Mouse (Mus musculus) midbrain, embryonic 16.5 days (tissue): ENCODE data around the gene Cdca8. TPM values are rescaled to one million over a fixed set of nuclear protein-coding genes. Genes with fewer than 3 reads are reported as not detected.

Experiments used
- ATAC-seq: fragments of 200-750 bp; cut with Nextera tagmentation; 2 replicates; pipeline ENCODE4 v1.8.0; 2017; ENCODE audit warnings: moderate TSS enrichment
- H3K27ac ChIP-seq: fragments of 300-500 bp; sonication (generic); 2 replicates; pipeline ENCODE4 v1.5.1; 2014; ENCODE audit warnings: mild to moderate bottlenecking, low read length, mixed read lengths
- H3K27me3 ChIP-seq: fragments of 300-500 bp; sonication (generic); 2 replicates; pipeline ENCODE4 v1.6.1; 2014; ENCODE audit warnings: low read depth, low read length, mixed read lengths; ENCODE audit not compliant: control insufficient read depth, insufficient read depth
- H3K36me3 ChIP-seq: fragments of 300-500 bp; sonication (generic); 2 replicates; pipeline ENCODE4 v1.6.1; 2014; ENCODE audit warnings: mild to moderate bottlenecking, low read length, moderate library complexity, mixed read lengths; ENCODE audit not compliant: control insufficient read depth, insufficient read depth
- H3K4me1 ChIP-seq: fragments of 300-500 bp; sonication (generic); 2 replicates; pipeline ENCODE4 v1.6.1; 2014; ENCODE audit warnings: mild to moderate bottlenecking, low read length, mixed read lengths; ENCODE audit not compliant: control insufficient read depth, insufficient read depth
- H3K4me2 ChIP-seq: fragments of 300-500 bp; sonication (generic); 2 replicates; pipeline ENCODE4 v1.6.1; 2014; ENCODE audit warnings: mild to moderate bottlenecking, low read length, mixed read lengths
- H3K4me3 ChIP-seq: fragments of 300-500 bp; sonication (generic); 2 replicates; pipeline ENCODE4 v1.5.1; 2014; ENCODE audit warnings: low read depth, mild to moderate bottlenecking, low read length, moderate library complexity, mixed read lengths
- H3K9ac ChIP-seq: fragments of 300-500 bp; sonication (generic); 2 replicates; pipeline ENCODE4 v1.6.1; 2014; ENCODE audit warnings: low read depth, low read length, mixed read lengths
- H3K9me3 ChIP-seq: fragments of 300-500 bp; sonication (generic); replicated peaks from 2 replicates; pipeline ENCODE4 v1.6.1; 2014; ENCODE audit warnings: mild to moderate bottlenecking, low read length, mixed read lengths; ENCODE audit not compliant: control insufficient read depth, poor library complexity, severe bottlenecking
- WGBS: fragments of 180-500 bp; shearing (Covaris S2); extraction: QIAGEN DNeasy Blood & Tissue Kit; methylation state at CpG from one replicate; pipeline ENCODE4 v1.1.7; 2014; 5-methylcytosine and 5-hydroxymethylcytosine counted together
- polyA plus RNA-seq: library from polyadenylated mRNA; unstranded; fragments of >200 nt; fragmentation: Nextera tagmentation; extraction: Ambion mirVana; gene quantifications from 2 replicates; pipeline ENCODE4 v1.2.1, GENCODE M21; 2015

Cdca8 gene
- polyA plus RNA-seq, 1 experiment from 2014 or later, result 19.7 TPM

DNA sequence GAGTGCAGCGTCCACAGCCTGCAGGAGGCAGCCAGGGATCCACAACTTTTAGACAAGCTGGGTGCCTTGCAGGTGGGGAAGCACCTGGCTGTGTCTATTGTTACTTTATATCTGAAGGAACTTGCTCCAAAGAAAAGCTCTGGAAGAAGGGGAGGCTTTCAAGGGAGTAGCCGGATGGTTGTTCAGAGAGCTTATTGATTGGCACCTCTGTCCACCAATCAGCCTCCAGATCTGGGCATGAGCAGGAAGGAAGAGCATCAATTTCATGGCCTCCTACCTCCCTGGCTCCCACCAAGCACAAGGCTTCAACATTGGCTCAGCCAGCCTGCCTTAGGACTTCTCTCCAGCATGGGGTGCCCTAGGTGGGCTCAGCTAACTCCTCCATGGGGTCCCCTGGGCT, 34.2 kb upstream of the Cdca8 start:
- H3K4me3 ChIP-seq, result no peak overlapping the region
- no peaks in the 10 kb centered on the region for H3K36me3 ChIP-seq
- ATAC-seq, result no peak
- no peak overlapping the region for H3K27ac ChIP-seq
- H3K9ac ChIP-seq, result no peak overlapping the region
- 85% methylated on average over 2 of the region's 2 CpGs for WGBS
- H3K27me3 ChIP-seq, result no peaks in the 10 kb centered on the region
- H3K4me1 ChIP-seq, result peaks cover 11% of the 10 kb centered on the region
- no peaks in the 10 kb centered on the region for H3K9me3 ChIP-seq
- no peak overlapping the region for H3K4me2 ChIP-seq

DNA sequence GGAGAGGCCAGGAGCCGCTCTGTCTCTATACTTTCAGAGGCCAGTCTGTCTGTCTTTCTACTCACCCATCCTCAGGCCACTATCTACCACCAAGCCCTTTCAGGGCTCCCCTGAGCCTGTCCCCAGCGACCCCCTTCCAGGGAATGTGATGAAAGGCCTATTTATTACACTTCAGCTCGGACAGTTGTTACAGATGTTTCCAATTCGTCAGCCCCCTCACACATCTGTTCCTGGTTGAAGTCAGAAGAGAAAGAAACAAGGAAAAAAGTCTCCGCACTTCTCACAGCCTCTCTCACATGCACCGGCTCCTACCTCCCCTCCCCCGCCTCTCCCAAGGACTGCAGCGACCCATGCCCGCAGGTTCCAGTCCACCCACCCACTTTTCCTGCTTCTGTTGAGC, 33.2 kb upstream of the Cdca8 start:
- Histone ChIP-seq H3K27me3 (no peaks in the 10 kb centered on the region), H3K4me3 (no peak overlapping the region), H3K4me2 (no peak overlapping the region), H3K36me3 (no peaks in the 10 kb centered on the region), H3K9me3 (no peaks in the 10 kb centered on the region), H3K4me1 (peaks cover 11% of the 10 kb centered on the region), H3K9ac (no peak overlapping the region), H3K27ac (no peak overlapping the region)
- no peak for ATAC-seq
- WGBS, result 73% methylated on average over 9 of the region's 9 CpGs

DNA sequence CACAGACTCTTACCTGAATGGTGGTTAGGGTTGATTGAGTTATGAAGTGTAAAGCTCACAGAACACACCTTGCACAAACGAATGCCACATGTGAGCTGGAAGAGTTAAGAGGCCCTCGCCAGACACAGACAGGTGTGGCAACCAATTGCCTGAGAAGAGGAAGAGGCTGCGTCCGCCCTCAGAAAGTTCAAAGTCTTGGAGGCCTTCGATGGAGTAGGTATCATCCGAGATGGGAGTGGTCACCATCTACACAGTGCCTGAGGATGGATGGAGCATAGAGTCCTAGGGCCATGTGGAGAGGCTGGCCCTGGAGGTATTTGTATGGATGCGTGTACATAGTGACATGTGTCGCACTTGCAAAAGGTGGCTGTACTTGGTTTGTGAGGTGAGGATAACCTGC, 32.0 kb upstream of the Cdca8 start:
- Histone ChIP-seq H3K4me2 (no peak overlapping the region), H3K27ac (peak overlapping the region; percentile 62), H3K9me3 (no peaks in the 10 kb centered on the region), H3K9ac (no peak overlapping the region), H3K4me1 (peaks cover 11% of the 10 kb centered on the region), H3K27me3 (no peaks in the 10 kb centered on the region), H3K36me3 (no peaks in the 10 kb centered on the region), H3K4me3 (no peak overlapping the region)
- 83% methylated on average over 8 of the region's 8 CpGs for WGBS
- ATAC-seq, result no peak

DNA sequence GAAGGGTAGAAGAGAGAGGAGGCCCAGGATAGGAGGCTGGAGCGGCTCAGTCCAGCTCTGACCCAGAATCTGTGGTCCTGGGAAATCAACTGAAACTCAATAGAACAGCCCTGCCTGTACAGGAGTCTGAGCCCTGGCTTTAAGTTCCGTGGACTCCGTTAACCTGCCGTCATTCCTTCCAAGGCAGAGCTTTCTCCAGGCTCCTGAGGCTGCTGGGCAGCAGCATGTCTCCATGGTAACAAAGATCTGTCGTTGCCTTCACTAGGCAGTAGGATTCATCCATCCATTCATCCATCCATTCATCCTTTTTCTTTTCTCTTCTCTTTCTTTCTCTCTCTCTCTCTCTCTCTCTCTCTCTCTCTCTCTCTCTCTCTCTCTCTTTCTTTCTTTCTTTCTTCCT, 31.6 kb upstream of the Cdca8 start:
- WGBS, result 21% methylated on average over 5 of the region's 5 CpGs
- Histone ChIP-seq H3K27me3 (no peaks in the 10 kb centered on the region), H3K36me3 (no peaks in the 10 kb centered on the region), H3K9ac (no peak overlapping the region), H3K27ac (peak overlapping the region; percentile 72), H3K4me1 (peaks cover 11% of the 10 kb centered on the region), H3K4me2 (no peak overlapping the region; the same call in 1 of the 2 replicates), H3K4me3 (no peak overlapping the region), H3K9me3 (no peaks in the 10 kb centered on the region)
- peak; percentile 79 for ATAC-seq

DNA sequence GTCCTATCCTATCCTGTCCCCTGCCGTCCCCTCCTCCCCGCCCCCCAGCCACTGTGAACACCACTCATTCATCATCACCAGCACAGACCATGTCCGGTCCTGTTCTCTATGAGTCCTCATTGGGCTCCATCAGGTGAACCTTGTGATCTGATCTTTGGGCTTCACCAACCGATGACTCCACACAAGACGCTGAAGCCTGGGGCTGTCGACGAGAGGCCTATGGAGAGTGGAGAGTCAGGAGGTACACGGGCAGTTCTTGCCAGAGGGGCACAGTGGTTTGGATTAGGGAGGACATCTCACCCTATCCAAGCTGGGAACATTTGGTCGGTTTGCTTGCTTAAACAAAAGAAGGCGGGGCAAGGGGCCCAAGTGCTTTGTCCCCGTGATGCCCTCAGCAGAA, 31.1 kb upstream of the Cdca8 start:
- Histone ChIP-seq H3K27ac (peak overlapping the region; percentile 72), H3K4me2 (no peak overlapping the region; the same call in 1 of the 2 replicates), H3K36me3 (no peaks in the 10 kb centered on the region), H3K4me3 (no peak overlapping the region), H3K9me3 (no peaks in the 10 kb centered on the region), H3K27me3 (no peaks in the 10 kb centered on the region), H3K4me1 (peaks cover 15% of the 10 kb centered on the region), H3K9ac (no peak overlapping the region)
- 70% methylated on average over 11 of the region's 11 CpGs for WGBS
- peak; percentile 37; the same call in 1 of the 2 replicates for ATAC-seq

DNA sequence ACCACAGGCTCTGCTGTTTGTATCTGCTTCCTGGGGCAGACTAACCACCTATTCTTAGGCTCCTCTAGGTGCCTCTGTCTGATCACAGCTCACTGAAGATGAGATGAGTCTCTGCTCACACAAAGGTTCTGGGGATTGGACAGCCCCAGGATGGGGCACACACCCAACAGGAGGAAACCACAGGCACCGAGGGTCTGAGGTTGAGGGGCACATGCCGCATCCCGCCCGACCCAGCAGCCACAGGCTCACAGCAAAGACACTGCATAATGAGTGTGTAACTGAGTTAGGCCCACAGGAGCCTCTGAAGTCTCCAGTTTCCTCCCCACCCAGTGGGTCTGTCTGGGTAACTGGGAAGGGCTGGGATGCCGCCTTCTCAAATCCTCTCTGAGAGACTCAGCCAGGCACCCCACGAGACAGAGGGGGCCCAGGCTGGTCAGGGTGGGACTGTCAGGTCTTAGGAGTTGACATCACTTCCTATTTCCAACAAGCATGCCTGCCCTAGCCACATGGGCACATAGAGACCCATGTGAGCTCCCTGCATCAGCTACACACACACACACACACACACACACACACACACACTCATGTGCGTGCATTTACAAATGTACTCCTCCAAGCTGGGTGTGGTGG, 30.2 kb upstream of the Cdca8 start:
- 76% methylated on average over 7 of the region's 7 CpGs for whole genome bisulfite sequencing
- H3K27me3 ChIP-seq, result no peaks in the 10 kb centered on the region
- no peak overlapping the region for H3K9ac ChIP-seq
- no peaks in the 10 kb centered on the region for H3K9me3 ChIP-seq
- no peaks in the 10 kb centered on the region for H3K36me3 ChIP-seq
- H3K4me3 ChIP-seq, result no peak overlapping the region
- peaks cover 15% of the 10 kb centered on the region for H3K4me1 ChIP-seq
- no peak for ATAC-seq
- no peak overlapping the region for H3K27ac ChIP-seq
- no peak overlapping the region for H3K4me2 ChIP-seq

DNA sequence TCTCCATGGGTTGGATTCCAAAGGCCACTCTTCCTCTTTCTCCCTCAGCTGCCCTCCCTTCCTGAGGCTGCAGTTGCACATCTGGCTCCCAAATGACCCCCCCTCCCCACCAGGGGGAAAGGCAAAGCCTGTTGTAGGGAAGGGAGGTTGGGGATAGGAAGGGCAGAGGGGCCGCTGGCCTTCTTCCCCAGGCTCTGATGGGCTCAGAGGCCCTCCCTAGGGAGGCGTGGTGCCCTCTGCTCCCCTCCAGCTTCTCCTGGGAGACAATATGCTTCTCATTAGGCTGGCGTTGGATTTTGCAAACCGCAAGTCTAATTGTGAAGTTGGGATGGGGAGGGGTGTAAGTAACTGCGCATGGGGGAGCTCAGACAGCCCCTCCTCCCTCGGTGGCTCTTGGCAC, 29.6 kb upstream of the Cdca8 start:
- Histone ChIP-seq H3K4me3 (no peak overlapping the region), H3K27me3 (no peaks in the 10 kb centered on the region), H3K4me2 (no peak overlapping the region), H3K4me1 (peaks cover 15% of the 10 kb centered on the region), H3K9ac (no peak overlapping the region), H3K36me3 (no peaks in the 10 kb centered on the region), H3K9me3 (no peaks in the 10 kb centered on the region), H3K27ac (no peak overlapping the region)
- ATAC-seq, result no peak
- WGBS, result 60% methylated on average over 6 of the region's 6 CpGs

DNA sequence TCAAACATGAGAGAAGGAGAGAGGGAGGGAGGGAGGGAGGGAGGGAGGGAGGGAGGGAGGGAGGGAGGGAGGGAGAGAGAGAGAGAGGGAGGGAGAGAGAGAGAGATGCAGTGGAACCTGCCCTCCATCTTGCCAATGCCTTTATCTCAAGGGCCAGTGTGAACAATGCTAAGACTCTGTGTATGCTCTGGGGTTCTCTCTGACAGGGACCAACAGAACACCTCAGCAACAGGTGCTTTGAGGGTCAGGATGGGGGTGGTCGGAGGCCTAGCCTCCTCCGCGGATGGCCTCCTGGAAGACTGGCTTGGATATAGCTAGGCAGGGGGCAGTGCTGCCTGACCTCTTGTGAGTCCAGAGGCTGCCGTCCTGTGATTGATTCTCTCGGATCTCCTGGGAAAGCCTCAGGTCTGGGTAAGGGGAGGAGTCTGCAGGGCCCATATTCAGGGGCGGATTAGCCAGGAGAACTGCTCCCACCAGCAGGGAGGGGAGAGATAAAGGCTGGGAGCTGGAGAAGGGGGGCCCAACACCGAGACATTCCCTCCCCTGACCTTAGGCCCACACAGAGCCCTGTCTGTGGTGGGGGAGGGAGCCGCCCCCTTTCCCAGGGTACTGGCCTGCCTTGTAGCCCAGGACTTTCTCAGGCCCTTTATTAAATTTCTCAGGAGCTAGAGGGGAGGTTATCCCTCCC, 25.9 kb upstream of the Cdca8 start:
- Histone ChIP-seq H3K27ac (no peak overlapping the region), H3K27me3 (no peaks in the 10 kb centered on the region), H3K4me1 (peaks cover 4% of the 10 kb centered on the region; the same call in 1 of the 2 replicates), H3K4me2 (no peak overlapping the region), H3K9me3 (no peaks in the 10 kb centered on the region), H3K9ac (no peak overlapping the region), H3K36me3 (no peaks in the 10 kb centered on the region), H3K4me3 (no peak overlapping the region)
- 5% methylated on average over 8 of the region's 8 CpGs for WGBS
- ATAC-seq, result peak; percentile 60; the same call in 1 of the 2 replicates

DNA sequence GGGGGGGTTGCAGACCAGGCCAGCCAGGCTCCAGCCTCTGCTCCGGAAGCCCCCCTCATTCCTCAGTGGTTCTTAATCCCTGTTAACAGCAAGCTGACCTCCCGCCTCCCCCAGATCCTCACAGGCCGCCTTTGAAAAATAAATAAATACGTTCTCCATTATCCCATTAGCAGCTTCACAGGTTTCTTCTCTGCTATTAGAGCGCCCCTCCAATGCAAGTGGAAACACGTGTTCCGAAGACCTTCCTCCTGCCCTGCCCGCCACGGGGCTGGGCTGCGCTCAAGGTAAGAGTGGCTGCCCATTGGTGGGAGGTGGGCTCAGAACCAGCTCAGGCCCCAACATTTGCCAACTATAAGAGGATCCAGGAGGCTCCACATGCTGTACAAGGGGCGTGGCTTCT, 23.5 kb upstream of the Cdca8 start:
- no peak overlapping the region for H3K27ac ChIP-seq
- H3K4me3 ChIP-seq, result no peak overlapping the region
- H3K36me3 ChIP-seq, result no peaks in the 10 kb centered on the region
- H3K4me1 ChIP-seq, result peaks cover 4% of the 10 kb centered on the region; the same call in 1 of the 2 replicates
- H3K4me2 ChIP-seq, result no peak overlapping the region
- H3K9me3 ChIP-seq, result no peaks in the 10 kb centered on the region
- no peak overlapping the region for H3K9ac ChIP-seq
- ATAC-seq, result no peak
- WGBS, result 59% methylated on average over 11 of the region's 11 CpGs
- no peaks in the 10 kb centered on the region for H3K27me3 ChIP-seq
